Mouse (Mus musculus) midbrain, embryonic 12.5 days (tissue): Measurements from ENCODE around the gene Ift140. TPM values are rescaled to one million over a fixed set of nuclear protein-coding genes. Genes with fewer than 3 reads are reported as not detected.
A peak's percentile ranks its signal among the peaks of the same experiment; 100 is the strongest.

Source experiments
- ATAC-seq: fragments of 200-750 bp; cut with Nextera tagmentation; 2 replicates; pipeline ENCODE4 v1.8.0; 2017; ENCODE audit warnings: low read depth, moderate TSS enrichment, moderate library complexity; ENCODE audit not compliant: low FRiP score
- H3K27ac ChIP-seq: fragments of 300-500 bp; sonication (generic); replicated peaks from 2 replicates; pipeline ENCODE4 v1.5.1; 2016; ENCODE audit warnings: mild to moderate bottlenecking
- H3K27me3 ChIP-seq: fragments of 300-500 bp; sonication (generic); 2 replicates; pipeline ENCODE4 v1.6.1; 2016; ENCODE audit warnings: mild to moderate bottlenecking
- H3K36me3 ChIP-seq: fragments of 300-500 bp; sonication (generic); 2 replicates; pipeline ENCODE4 v1.6.1; 2016
- H3K4me1 ChIP-seq: fragments of 300-500 bp; sonication (generic); 2 replicates; pipeline ENCODE4 v1.6.1; 2016
- H3K4me2 ChIP-seq: fragments of 300-500 bp; sonication (generic); replicated peaks from 2 replicates; pipeline ENCODE4 v1.6.1; 2016; ENCODE audit warnings: mild to moderate bottlenecking, moderate library complexity
- H3K4me3 ChIP-seq: fragments of 300-500 bp; sonication (generic); 2 replicates; pipeline ENCODE4 v1.5.1; 2016; ENCODE audit warnings: mild to moderate bottlenecking
- H3K9ac ChIP-seq: fragments of 300-500 bp; sonication (generic); replicated peaks from 2 replicates; pipeline ENCODE4 v1.6.1; 2016; ENCODE audit warnings: mild to moderate bottlenecking, moderate library complexity
- H3K9me3 ChIP-seq: fragments of 300-500 bp; sonication (generic); 2 replicates; pipeline ENCODE4 v1.6.1; 2016; ENCODE audit warnings: mild to moderate bottlenecking
- WGBS: fragments of 180-500 bp; shearing (Covaris S2); methylation state at CpG from one replicate; pipeline ENCODE4 v1.1.7; 2016; 5-methylcytosine and 5-hydroxymethylcytosine counted together
- polyA plus RNA-seq: library from polyadenylated mRNA; unstranded; fragments of >200 nt; fragmentation: Nextera tagmentation; extraction: Ambion mirVana; gene quantifications from 2 replicates; pipeline ENCODE4 v1.2.1, GENCODE M21; 2016

Gene Ift140
- polyA plus RNA-seq, 1 experiment from 2014 or later: 28.6 TPM

GRCm38 (mm10) chr17:25080960-25081381, 65.1 kb downstream of the Ift140 start:
- H3K4me3 ChIP-seq: peak overlapping the region; percentile 18; the same call in 1 of the 2 replicates
- no peak overlapping the region for H3K9ac ChIP-seq
- no peak for ATAC-seq
- H3K27me3 ChIP-seq: no peaks in the 10 kb centered on the region
- H3K4me2 ChIP-seq: no peak overlapping the region
- no peaks in the 10 kb centered on the region for H3K4me1 ChIP-seq
- peaks cover 13% of the 10 kb centered on the region for H3K36me3 ChIP-seq
- no peak overlapping the region for H3K27ac ChIP-seq
- WGBS: 87% methylated on average over 11 of the region's 11 CpGs
- H3K9me3 ChIP-seq: no peaks in the 10 kb centered on the region

- H3K36me3 ChIP-seq: peaks cover 13% of the 10 kb centered on the region
- no peak overlapping the region for H3K9ac ChIP-seq
- H3K4me2 ChIP-seq: no peak overlapping the region
- H3K4me3 ChIP-seq: no peak overlapping the region
- ATAC-seq: no peak
- 77% methylated on average over 14 of the region's 14 CpGs for WGBS
- H3K27me3 ChIP-seq: no peaks in the 10 kb centered on the region
- H3K4me1 ChIP-seq: no peaks in the 10 kb centered on the region
- H3K9me3 ChIP-seq: no peaks in the 10 kb centered on the region
- peak overlapping the region; percentile 10; the same call in 1 of the 2 replicates for H3K27ac ChIP-seq
These were observed 66.4 kb downstream of the Ift140 start for GRCm38 (mm10) chr17:25082081-25082847.

GRCm38 (mm10) chr17:25082887-25083286, 67.0 kb downstream of the Ift140 start:
- no peak for ATAC-seq
- H3K4me3 ChIP-seq: no peak overlapping the region
- H3K27me3 ChIP-seq: no peaks in the 10 kb centered on the region
- WGBS: 63% methylated on average over 3 of the region's 3 CpGs
- H3K4me2 ChIP-seq: no peak overlapping the region
- no peak overlapping the region for H3K27ac ChIP-seq
- no peaks in the 10 kb centered on the region for H3K4me1 ChIP-seq
- H3K9me3 ChIP-seq: no peaks in the 10 kb centered on the region
- peaks cover 16% of the 10 kb centered on the region for H3K36me3 ChIP-seq
- H3K9ac ChIP-seq: no peak overlapping the region

- H3K36me3 ChIP-seq: peaks cover 22% of the 10 kb centered on the region
- no peaks in the 10 kb centered on the region for H3K27me3 ChIP-seq
- H3K9ac ChIP-seq: no peak within 1 kb of the TSS
- no peak for ATAC-seq
- WGBS: 65% methylated on average over 7 of the region's 7 CpGs
- H3K4me2 ChIP-seq: no peak within 1 kb of the TSS
- H3K4me1 ChIP-seq: no peaks in the 10 kb centered on the region
- no peaks in the 10 kb centered on the region for H3K9me3 ChIP-seq
- H3K27ac ChIP-seq: 0 out of 2 replicates have a peak within 1 kb of the TSS, but pooled peaks have one; percentile 35
- H3K4me3 ChIP-seq: no peak within 1 kb of the TSS
These were observed 67.6 kb downstream of the Ift140 start, which contains the start of gene Tmem204 for GRCm38 (mm10) chr17:25083444-25083931. Gene Tmem204, minus strand, starts transcription at chr17:25083591.

DNA sequence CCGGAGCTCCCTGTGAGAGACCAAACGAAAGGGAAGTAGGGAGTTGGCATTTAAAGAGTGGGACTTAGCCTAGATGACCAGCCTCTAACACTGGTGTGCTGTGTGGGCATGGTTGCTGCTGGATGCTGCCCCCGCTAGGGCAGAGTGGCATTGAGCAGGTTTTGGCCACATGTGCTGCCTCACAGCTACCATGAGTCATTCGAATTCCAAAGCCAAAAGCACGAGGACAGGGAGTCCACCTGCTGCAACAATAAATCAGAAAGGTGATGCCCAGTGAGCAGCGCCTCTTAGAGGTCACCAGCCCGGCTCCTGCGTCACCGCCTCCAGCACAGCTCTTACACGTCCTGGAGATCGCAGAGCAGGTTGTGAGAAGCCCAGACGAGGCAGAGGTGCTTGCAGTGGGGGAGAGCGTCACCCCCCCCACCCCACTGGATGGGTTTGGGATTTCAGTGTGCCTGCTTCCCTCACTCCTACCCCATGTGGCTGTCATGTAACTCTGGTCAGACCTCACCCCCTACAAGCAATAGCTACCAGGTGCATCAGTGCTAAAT, 69.0 kb downstream of the Ift140 start:
- H3K36me3 ChIP-seq: peaks cover 34% of the 10 kb centered on the region
- WGBS: 81% methylated on average over 13 of the region's 13 CpGs
- ATAC-seq: no peak
- no peak overlapping the region for H3K27ac ChIP-seq
- H3K4me1 ChIP-seq: no peaks in the 10 kb centered on the region
- no peaks in the 10 kb centered on the region for H3K9me3 ChIP-seq
- H3K27me3 ChIP-seq: no peaks in the 10 kb centered on the region
- H3K4me2 ChIP-seq: no peak overlapping the region
- H3K9ac ChIP-seq: no peak overlapping the region
- no peak overlapping the region for H3K4me3 ChIP-seq

GRCm38 (mm10) chr17:25086724-25087123, 70.8 kb downstream of the Ift140 start:
- Histone ChIP-seq H3K9me3 (no peaks in the 10 kb centered on the region), H3K27me3 (no peaks in the 10 kb centered on the region), H3K4me2 (no peak overlapping the region), H3K27ac (no peak overlapping the region), H3K4me1 (no peaks in the 10 kb centered on the region), H3K9ac (no peak overlapping the region), H3K36me3 (peaks cover 30% of the 10 kb centered on the region), H3K4me3 (no peak overlapping the region)
- WGBS: 94% methylated on average over 7 of the region's 7 CpGs
- ATAC-seq: no peak

DNA sequence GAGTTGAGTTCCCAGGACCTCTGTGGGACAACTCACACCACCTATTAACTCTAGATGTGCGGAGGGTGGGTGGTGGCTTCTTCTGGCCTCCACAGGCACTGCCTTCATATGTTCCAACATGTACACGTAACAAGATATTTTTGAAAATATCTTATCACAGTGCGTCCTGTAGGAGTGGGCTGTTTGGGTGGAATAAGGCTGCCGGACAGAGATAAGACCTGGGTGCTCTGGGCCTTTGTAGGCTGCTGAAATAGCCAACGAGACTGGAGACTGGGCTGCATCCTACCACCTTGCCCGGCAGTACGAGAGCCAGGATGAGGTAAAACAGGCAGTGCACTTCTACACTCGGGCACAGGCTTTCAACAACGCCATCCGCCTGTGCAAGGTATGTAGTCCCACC, 73.3 kb downstream of the Ift140 start:
- no peak overlapping the region for H3K27ac ChIP-seq
- H3K4me2 ChIP-seq: no peak overlapping the region
- H3K9ac ChIP-seq: no peak overlapping the region
- H3K4me1 ChIP-seq: no peaks in the 10 kb centered on the region
- no peaks in the 10 kb centered on the region for H3K9me3 ChIP-seq
- no peak overlapping the region for H3K4me3 ChIP-seq
- 93% methylated on average over 10 of the region's 10 CpGs for WGBS
- H3K36me3 ChIP-seq: peaks cover 50% of the 10 kb centered on the region
- no peaks in the 10 kb centered on the region for H3K27me3 ChIP-seq
- ATAC-seq: no peak

- no peak overlapping the region for H3K9ac ChIP-seq
- H3K4me2 ChIP-seq: no peak overlapping the region
- 92% methylated on average over 10 of the region's 10 CpGs for WGBS
- no peaks in the 10 kb centered on the region for H3K4me1 ChIP-seq
- no peaks in the 10 kb centered on the region for H3K27me3 ChIP-seq
- H3K27ac ChIP-seq: no peak overlapping the region
- no peak overlapping the region for H3K4me3 ChIP-seq
- H3K9me3 ChIP-seq: no peaks in the 10 kb centered on the region
- H3K36me3 ChIP-seq: peaks cover 50% of the 10 kb centered on the region
- no peak for ATAC-seq
These were observed 74.6 kb downstream of the Ift140 start for GRCm38 (mm10) chr17:25090450-25090849.

GRCm38 (mm10) chr17:25096221-25096620, 80.3 kb downstream of the Ift140 start:
- 89% methylated on average over 2 of the region's 2 CpGs for WGBS
- no peak for ATAC-seq
- H3K9me3 ChIP-seq: no peaks in the 10 kb centered on the region

GRCm38 (mm10) chr17:25100052-25100451, 84.2 kb downstream of the Ift140 start:
- WGBS: 91% methylated on average over 6 of the region's 6 CpGs
- no peaks in the 10 kb centered on the region for H3K4me1 ChIP-seq
- H3K27ac ChIP-seq: no peak overlapping the region
- no peak overlapping the region for H3K9ac ChIP-seq
- no peak overlapping the region for H3K4me2 ChIP-seq
- no peaks in the 10 kb centered on the region for H3K9me3 ChIP-seq
- no peak for ATAC-seq
- H3K27me3 ChIP-seq: no peaks in the 10 kb centered on the region
- H3K4me3 ChIP-seq: no peak overlapping the region
- peaks cover 76% of the 10 kb centered on the region for H3K36me3 ChIP-seq

More at GRCm38 (mm10) chr17:25096221-25096620, 80.3 kb downstream of the Ift140 start:
- Histone ChIP-seq H3K4me1 (no peaks in the 10 kb centered on the region), H3K36me3 (peaks cover 58% of the 10 kb centered on the region), H3K27ac (no peak overlapping the region), H3K9ac (no peak overlapping the region), H3K4me2 (no peak overlapping the region), H3K27me3 (no peaks in the 10 kb centered on the region), H3K4me3 (no peak overlapping the region)

DNA sequence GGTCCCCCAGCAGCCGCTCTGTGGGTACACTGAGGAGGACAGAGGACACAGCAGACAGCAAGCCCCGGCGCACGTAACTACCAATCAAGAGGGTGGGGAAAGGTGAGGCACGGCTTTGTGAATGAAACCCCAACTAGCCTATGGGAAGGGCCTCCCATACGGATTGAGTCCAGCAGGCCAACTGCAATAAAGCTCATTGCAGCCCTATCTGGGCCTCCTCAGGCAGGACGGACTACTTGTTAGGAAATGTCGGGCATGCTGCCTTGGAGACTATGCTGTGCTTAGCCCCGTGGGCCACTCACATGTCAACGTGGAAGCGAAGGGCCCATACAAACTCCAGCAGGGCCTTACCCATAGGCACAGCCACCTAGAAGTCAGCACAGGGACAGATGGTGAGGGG, 85.5 kb downstream of the Ift140 start:
- Histone ChIP-seq H3K9me3 (no peaks in the 10 kb centered on the region), H3K4me3 (no peak overlapping the region), H3K4me1 (no peaks in the 10 kb centered on the region), H3K9ac (no peak overlapping the region), H3K27me3 (no peaks in the 10 kb centered on the region), H3K4me2 (no peak overlapping the region), H3K27ac (no peak overlapping the region), H3K36me3 (peaks cover 89% of the 10 kb centered on the region)
- ATAC-seq: no peak
- WGBS: 94% methylated on average over 11 of the region's 11 CpGs

DNA sequence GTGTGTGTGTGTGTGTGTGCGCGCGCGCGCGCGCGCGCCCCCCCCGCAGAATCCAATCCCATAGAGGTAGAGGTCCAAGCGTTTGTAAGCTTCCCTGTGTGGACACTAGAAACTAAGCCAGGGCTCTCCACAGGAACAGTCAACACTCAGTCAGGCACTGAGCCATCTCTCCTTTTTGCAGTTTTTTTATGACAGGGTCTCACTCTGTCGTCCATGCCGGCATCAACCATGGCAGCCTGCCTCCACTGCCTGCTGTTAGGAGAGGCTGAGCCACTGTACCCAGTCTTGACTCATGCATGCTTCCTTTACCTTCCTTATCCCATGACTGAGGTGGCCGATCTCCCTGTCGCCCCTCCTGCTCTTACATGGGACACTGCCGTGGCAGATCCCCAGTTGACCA, 91.9 kb downstream of the Ift140 start:
- ATAC-seq: no peak
- Histone ChIP-seq H3K9me3 (no peaks in the 10 kb centered on the region), H3K27me3 (no peaks in the 10 kb centered on the region), H3K4me2 (no peak overlapping the region), H3K4me3 (no peak overlapping the region), H3K27ac (no peak overlapping the region), H3K4me1 (no peaks in the 10 kb centered on the region), H3K9ac (no peak overlapping the region), H3K36me3 (peaks cover 83% of the 10 kb centered on the region)
- WGBS: 92% methylated on average over 6 of the region's 16 CpGs
